ENCODE assay signal across 15 mouse cellular contexts in the genomic region with DNA sequence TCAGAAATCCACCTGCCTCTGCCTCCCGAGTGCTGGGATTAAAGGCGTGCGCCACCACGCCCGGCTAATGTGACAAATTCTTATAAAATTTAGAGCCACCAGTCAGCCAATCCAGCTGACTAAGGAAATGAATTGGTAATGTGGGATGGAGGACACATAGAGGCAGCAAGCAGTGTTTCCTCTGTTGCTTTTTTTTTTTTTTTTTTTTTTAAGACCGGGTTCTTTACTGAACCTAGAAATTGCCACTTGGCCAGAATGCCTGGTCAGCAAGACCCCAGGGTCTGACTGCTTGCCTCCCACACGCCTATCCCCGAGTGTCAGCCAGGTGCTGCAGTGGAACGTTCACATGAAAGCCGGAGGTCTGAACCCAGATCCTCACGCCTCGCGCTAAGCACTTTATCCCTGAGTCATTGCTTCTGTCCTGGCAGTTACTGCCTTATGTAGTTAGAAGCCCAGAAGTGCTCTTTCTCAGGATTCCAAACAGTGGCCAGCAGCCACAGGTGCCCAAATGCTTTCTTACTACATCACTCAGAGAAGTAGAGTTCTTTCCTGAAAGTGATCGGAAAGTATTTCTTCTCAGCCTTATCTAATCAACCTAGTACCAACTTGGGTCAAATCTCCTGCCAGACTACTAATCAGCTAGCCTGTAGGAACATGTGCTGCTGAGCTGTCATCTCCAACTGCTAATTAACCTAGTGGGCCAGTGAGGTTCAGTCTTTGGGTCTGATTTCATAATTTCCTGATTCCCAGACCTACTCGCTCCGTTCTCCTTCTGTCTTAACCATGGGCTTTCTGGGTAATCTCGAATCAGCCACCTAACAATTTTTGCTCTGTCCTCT. TPM values are rescaled to one million over a fixed set of nuclear protein-coding genes. Genes with fewer than 3 reads are reported as not detected.
DNase-seq lines count a peak whose midpoint lies in the region; ATAC-seq and TF ChIP-seq lines count a peak whose summit lies in the region.
"Had no signal": no experiment of that assay in that cellular context is flagged by ENCODE, and none has a peak within 500 bp of the region (broad histone marks: within the 10 kb centered on the region; RNA-seq: fewer than 3 reads in every experiment).

No protein-coding gene starts in this region.

- peaks cover 24% of the 10 kb centered on the region for H3K4me1 ChIP-seq in liver, postnatal 0 days (ENCODE audit: insufficient read depth)
- H3K4me1 ChIP-seq in hindbrain, embryonic 10.5 days (replicated peaks) = peaks cover 6% of the 10 kb centered on the region; the same call in 1 of the 2 replicates
- H3K4me1 ChIP-seq: embryonic facial prominence, embryonic 12.5 days; neural tube, embryonic 12.5 days had no signal

- peak overlapping the region; percentile 42 for H3K4me2 ChIP-seq in liver, postnatal 0 days (ENCODE audit: low read depth, low read length)
- H3K4me2 ChIP-seq: embryonic facial prominence, embryonic 12.5 days; neural tube, embryonic 12.5 days had no signal

- H3K27ac ChIP-seq in liver, postnatal 0 days (ENCODE audit: low read depth) = peak overlapping the region; percentile 71
- no peak overlapping the region for H3K27ac ChIP-seq in hindbrain, embryonic 10.5 days
- H3K27ac ChIP-seq: embryonic facial prominence, embryonic 12.5 days; limb, embryonic 10.5 days; macrophage; neural tube, embryonic 12.5 days had no signal

- H3K27me3 ChIP-seq in liver, postnatal 0 days (ENCODE audit: insufficient read depth, low read length) = no peaks in the 10 kb centered on the region
- H3K27me3 ChIP-seq in hindbrain, embryonic 10.5 days (ENCODE audit: insufficient read depth, poor library complexity, severe bottlenecking) = no peaks in the 10 kb centered on the region
- H3K27me3 ChIP-seq: embryonic facial prominence, embryonic 12.5 days; neural tube, embryonic 12.5 days had no signal

- no peak for TF ChIP-seq CTCF in liver, postnatal 0 days (IDR thresholded peaks at IDR 0.05; ENCODE audit: low read depth)

- ATAC-seq in erythroblast, adult 5-6 weeks (replicated peaks; ENCODE audit: low FRiP score, poor library complexity, severe bottlenecking) = peak; percentile 65
- peak; percentile 50 for ATAC-seq in liver, postnatal 0 days

- H3K9me3 ChIP-seq in liver, postnatal 0 days (ENCODE audit: low read length) = no peaks in the 10 kb centered on the region
- H3K9me3 ChIP-seq in hindbrain, embryonic 10.5 days = no peaks in the 10 kb centered on the region
- H3K9me3 ChIP-seq: embryonic facial prominence, embryonic 12.5 days; heart, embryonic 10.5 days; limb, embryonic 10.5 days; neural tube, embryonic 12.5 days had no signal

- no peak overlapping the region for H3K4me3 ChIP-seq in liver, postnatal 0 days (ENCODE audit: low read depth, low read length)
- H3K4me3 ChIP-seq in hindbrain, embryonic 10.5 days = no peak overlapping the region
- H3K4me3 ChIP-seq: embryonic facial prominence, embryonic 12.5 days; heart, embryonic 10.5 days; limb, embryonic 10.5 days; neural tube, embryonic 12.5 days had no signal

- H3K36me3 ChIP-seq in liver, postnatal 0 days (replicated peaks; ENCODE audit: insufficient read depth, low read length) = no peaks in the 10 kb centered on the region
- no peaks in the 10 kb centered on the region for H3K36me3 ChIP-seq in hindbrain, embryonic 10.5 days
- H3K36me3 ChIP-seq: embryonic facial prominence, embryonic 12.5 days; heart, embryonic 10.5 days; limb, embryonic 10.5 days; neural tube, embryonic 12.5 days had no signal

- 70% methylated on average over 17 of the region's 17 CpGs for WGBS in liver, postnatal 0 days (ENCODE audit: insufficient replicate concordance)
- 94% methylated on average over 17 of the region's 17 CpGs for WGBS in hindbrain, embryonic 10.5 days

- TF ChIP-seq EP300 in liver, postnatal 0 days (IDR thresholded peaks at IDR 0.05; ENCODE audit: low read depth) = peak; percentile 96

- peak; percentile 9 for DNase-seq in retina, postnatal 1 day
- no peak for DNase-seq in retina, embryonic 14.5 days (ENCODE audit: low spot score)
- no peak for DNase-seq in liver, postnatal 0 days
- DNase-seq in thymus, postnatal 4 days = peak; percentile 65
- no peak for DNase-seq in left cerebral cortex, adult 11 months (ENCODE audit: low spot score)
- no peak for DNase-seq in adrenal gland, adult (ENCODE audit: inconsistent age in 2 of 2, low spot score in 1 of 2)
- no peak for DNase-seq in hindbrain, embryonic 10.5 days (ENCODE audit: low spot score)
- DNase-seq: cerebellum, adult 8-10 months; right cerebral cortex, postnatal 14 days had no signal

- peak overlapping the region; percentile 42; the same call in 1 of the 2 replicates for H3K9ac ChIP-seq in liver, postnatal 0 days (replicated peaks)
- H3K9ac ChIP-seq: embryonic facial prominence, embryonic 12.5 days; neural tube, embryonic 12.5 days had no signal

RNA-seq across cellular contexts. Expression of a gene that starts 24.7 kb away (rescaled TPM):
- 1.7 TPM in 1 of 2 replicates, not detected in the other for total RNA-seq in erythroblast, adult 5-6 weeks (2015; ENCODE audit: low replicate concordance)
- 4.2 and 4.3 TPM in 2 replicates for total RNA-seq in erythroblast, adult 5-6 weeks (2017; ENCODE audit: low replicate concordance)
- 2.5 and 3.0 TPM in 2 replicates for polyA plus RNA-seq in liver, postnatal 0 days (2015; fragmentation: Nextera tagmentation; extraction: Ambion mirVana)
- polyA plus RNA-seq in hindbrain, embryonic 10.5 days (2016; fragmentation: Nextera tagmentation; extraction: Ambion mirVana) = 9.3 and 9.5 TPM in 2 replicates

Comparison
In these comparisons a context has a peak if more than half of its experiments do, and no peak if none do; other contexts are left out.
1. DNase-seq: peak in retina, postnatal 1 day (single experiment) and thymus, postnatal 4 days (single experiment); none in retina, embryonic 14.5 days (single experiment), liver, postnatal 0 days (single experiment), left cerebral cortex, adult 11 months (single experiment), adrenal gland, adult (0 of 2) and hindbrain, embryonic 10.5 days (single experiment).